Mouse (Mus musculus): Measurements from ENCODE around the gene Tef. TPM values are rescaled to one million over a fixed set of nuclear protein-coding genes. Genes with fewer than 3 reads are reported as not detected.
A peak's percentile ranks its signal among the peaks of the same experiment; 100 is the strongest.

The Tef gene
- polyA plus RNA-seq (2012; rRNA removed) (45.7 and 49.2 TPM in 2 replicates), polyA plus RNA-seq (2014; fragmentation: Nextera tagmentation; extraction: Ambion mirVana) (25.5 and 29.3 TPM in 2 replicates)

- 26% methylated on average over 14 of the region's 19 CpGs for WGBS
- Histone ChIP-seq H3K4me2 (replicated peaks; ENCODE audit: low read depth, low read length, severe bottlenecking) (peak within 1 kb of the TSS; percentile 76), H3K27ac (replicated peaks; ENCODE audit: low read depth, low read length) (peak within 1 kb of the TSS; percentile 75), H3K36me3 (ENCODE audit: control insufficient read depth, insufficient read depth, low read length) (peaks cover 8% of the 10 kb centered on the region; the same call in 1 of the 2 replicates), H3K9ac (ENCODE audit: low read depth, low read length, severe bottlenecking) (peak within 1 kb of the TSS; percentile 34; the same call in 1 of the 2 replicates), H3K4me3 (replicated peaks; ENCODE audit: low read length) (peak within 1 kb of the TSS; percentile 41), H3K27me3 (ENCODE audit: control insufficient read depth, insufficient read depth, low read length) (no peaks in the 10 kb centered on the region), H3K9me3 (ENCODE audit: control insufficient read depth, low read length) (no peaks in the 10 kb centered on the region), H3K4me1 (ENCODE audit: control insufficient read depth, insufficient read depth, low read length) (peaks cover 36% of the 10 kb centered on the region)
- no peak for TF ChIP-seq POLR2A (IDR thresholded peaks at IDR 0.05; ENCODE audit: borderline replicate concordance, extremely low read depth, insufficient read depth, insufficient read length)
- ATAC-seq (ENCODE audit: low FRiP score, low read depth) (peak; percentile 97), DNase-seq (ENCODE audit: low spot score) (peak; percentile 96)
Measured at GRCm38 (mm10) chr15:81802001-81802890, at the start of gene Tef. Tef (plus strand) TSS chr15:81802421.

- no peak overlapping the region for H3K9ac ChIP-seq (ENCODE audit: low read depth, low read length, severe bottlenecking)
- no peaks in the 10 kb centered on the region for H3K9me3 ChIP-seq (ENCODE audit: control insufficient read depth, low read length)
- peaks cover 15% of the 10 kb centered on the region for H3K36me3 ChIP-seq (ENCODE audit: control insufficient read depth, insufficient read depth, low read length)
- H3K4me2 ChIP-seq (replicated peaks; ENCODE audit: low read depth, low read length, severe bottlenecking), result no peak overlapping the region
- no peak overlapping the region for H3K27ac ChIP-seq (replicated peaks; ENCODE audit: low read depth, low read length)
- ATAC-seq (ENCODE audit: low FRiP score, low read depth), result no peak
- 96% methylated on average over 9 of the region's 9 CpGs for WGBS
- no peak overlapping the region for H3K4me3 ChIP-seq (replicated peaks; ENCODE audit: low read length)
- no peak for TF ChIP-seq POLR2A (IDR thresholded peaks at IDR 0.05; ENCODE audit: borderline replicate concordance, extremely low read depth, insufficient read depth, insufficient read length)
- no peak for DNase-seq (ENCODE audit: low spot score)
- H3K27me3 ChIP-seq (ENCODE audit: control insufficient read depth, insufficient read depth, low read length), result no peaks in the 10 kb centered on the region
- no peaks in the 10 kb centered on the region for H3K4me1 ChIP-seq (ENCODE audit: control insufficient read depth, insufficient read depth, low read length)
Measured at GRCm38 (mm10) chr15:81753669-81754068, 48.6 kb upstream of the Tef start.

- peaks cover 10% of the 10 kb centered on the region for H3K36me3 ChIP-seq (ENCODE audit: control insufficient read depth, insufficient read depth, low read length)
- DNase-seq (ENCODE audit: low spot score) (no peak), ATAC-seq (ENCODE audit: low FRiP score, low read depth) (no peak)
- no peaks in the 10 kb centered on the region for H3K27me3 ChIP-seq (ENCODE audit: control insufficient read depth, insufficient read depth, low read length)
- H3K4me3 ChIP-seq (replicated peaks; ENCODE audit: low read length), result no peak overlapping the region
- TF ChIP-seq POLR2A (IDR thresholded peaks at IDR 0.05; ENCODE audit: borderline replicate concordance, extremely low read depth, insufficient read depth, insufficient read length), result no peak
- no peaks in the 10 kb centered on the region for H3K4me1 ChIP-seq (ENCODE audit: control insufficient read depth, insufficient read depth, low read length)
- no peak overlapping the region for H3K4me2 ChIP-seq (replicated peaks; ENCODE audit: low read depth, low read length, severe bottlenecking)
- no peak overlapping the region for H3K9ac ChIP-seq (ENCODE audit: low read depth, low read length, severe bottlenecking)
- no peak overlapping the region for H3K27ac ChIP-seq (replicated peaks; ENCODE audit: low read depth, low read length)
- H3K9me3 ChIP-seq (ENCODE audit: control insufficient read depth, low read length), result no peaks in the 10 kb centered on the region
- 90% methylated on average over 5 of the region's 5 CpGs for WGBS
Measured at GRCm38 (mm10) chr15:81758701-81759100, 43.5 kb upstream of the Tef start.

- H3K4me3 ChIP-seq (replicated peaks; ENCODE audit: low read length), result no peak overlapping the region
- TF ChIP-seq POLR2A (IDR thresholded peaks at IDR 0.05; ENCODE audit: borderline replicate concordance, extremely low read depth, insufficient read depth, insufficient read length), result no peak
- DNase-seq (ENCODE audit: low spot score), result no peak
- no peaks in the 10 kb centered on the region for H3K9me3 ChIP-seq (ENCODE audit: control insufficient read depth, low read length)
- H3K27ac ChIP-seq (replicated peaks; ENCODE audit: low read depth, low read length), result no peak overlapping the region
- WGBS, result 88% methylated on average over 3 of the region's 3 CpGs
- no peaks in the 10 kb centered on the region for H3K27me3 ChIP-seq (ENCODE audit: control insufficient read depth, insufficient read depth, low read length)
- no peak overlapping the region for H3K4me2 ChIP-seq (replicated peaks; ENCODE audit: low read depth, low read length, severe bottlenecking)
- no peak overlapping the region for H3K9ac ChIP-seq (ENCODE audit: low read depth, low read length, severe bottlenecking)
- no peak for ATAC-seq (ENCODE audit: low FRiP score, low read depth)
- no peaks in the 10 kb centered on the region for H3K4me1 ChIP-seq (ENCODE audit: control insufficient read depth, insufficient read depth, low read length)
- peaks cover 10% of the 10 kb centered on the region for H3K36me3 ChIP-seq (ENCODE audit: control insufficient read depth, insufficient read depth, low read length)
Measured at GRCm38 (mm10) chr15:81759542-81759941, 42.7 kb upstream of the Tef start.

- no peak for TF ChIP-seq POLR2A (IDR thresholded peaks at IDR 0.05; ENCODE audit: borderline replicate concordance, extremely low read depth, insufficient read depth, insufficient read length)
- Histone ChIP-seq H3K4me2 (replicated peaks; ENCODE audit: low read depth, low read length, severe bottlenecking) (no peak overlapping the region), H3K9me3 (ENCODE audit: control insufficient read depth, low read length) (no peaks in the 10 kb centered on the region), H3K4me3 (replicated peaks; ENCODE audit: low read length) (no peak overlapping the region), H3K27ac (replicated peaks; ENCODE audit: low read depth, low read length) (no peak overlapping the region), H3K27me3 (ENCODE audit: control insufficient read depth, insufficient read depth, low read length) (no peaks in the 10 kb centered on the region), H3K4me1 (ENCODE audit: control insufficient read depth, insufficient read depth, low read length) (no peaks in the 10 kb centered on the region), H3K36me3 (ENCODE audit: control insufficient read depth, insufficient read depth, low read length) (peaks cover 9% of the 10 kb centered on the region), H3K9ac (ENCODE audit: low read depth, low read length, severe bottlenecking) (no peak overlapping the region)
- WGBS, result 93% methylated on average over 5 of the region's 5 CpGs
- no peak for DNase-seq (ENCODE audit: low spot score)
- ATAC-seq (ENCODE audit: low FRiP score, low read depth), result no peak
Measured at GRCm38 (mm10) chr15:81760361-81761079, 41.7 kb upstream of the Tef start.

All from limb, embryonic 14.5 days (tissue).